Mouse (Mus musculus) neural tube, embryonic 11.5 days (tissue): ENCODE data around the gene Ttll5. TPM values are rescaled to one million over a fixed set of nuclear protein-coding genes. Genes with fewer than 3 reads are reported as not detected.
A peak's percentile ranks its signal among the peaks of the same experiment; 100 is the strongest.

Experiments
- ATAC-seq: fragments of 200-750 bp; cut with Nextera tagmentation; 2 replicates; pipeline ENCODE4 v1.8.0; 2017; ENCODE audit warnings: moderate number of reproducible peaks, mild to moderate bottlenecking, moderate TSS enrichment, moderate library complexity; ENCODE audit not compliant: insufficient read depth, low FRiP score, low TSS enrichment
- DNase-seq: peaks from one replicate; pipeline ENCODE4 v3.0.0-alpha.2; 2015; ENCODE audit warnings: low spot score
- H3K27ac ChIP-seq: fragments of 300-500 bp; sonication (generic); 2 replicates; pipeline ENCODE4 v1.5.1; 2014; ENCODE audit warnings: low read depth, mild to moderate bottlenecking, low read length
- H3K27me3 ChIP-seq: fragments of 300-500 bp; sonication (generic); 2 replicates; pipeline ENCODE4 v1.6.1; 2014; ENCODE audit warnings: mild to moderate bottlenecking, low read length, mixed read lengths; ENCODE audit not compliant: control insufficient read depth, insufficient read depth
- H3K36me3 ChIP-seq: fragments of 300-500 bp; sonication (generic); 2 replicates; pipeline ENCODE4 v1.6.1; 2014; ENCODE audit warnings: mild to moderate bottlenecking, low read length, moderate library complexity, mixed read lengths; ENCODE audit not compliant: control insufficient read depth, insufficient read depth
- H3K4me1 ChIP-seq: fragments of 300-500 bp; sonication (generic); 2 replicates; pipeline ENCODE4 v1.6.1; 2014; ENCODE audit warnings: low read length, mixed read lengths; ENCODE audit not compliant: control insufficient read depth, insufficient read depth
- H3K4me2 ChIP-seq: fragments of 300-500 bp; sonication (generic); 2 replicates; pipeline ENCODE4 v1.6.1; 2014; ENCODE audit warnings: low read depth, mild to moderate bottlenecking, moderate library complexity
- H3K4me3 ChIP-seq: fragments of 300-500 bp; sonication (generic); 2 replicates; pipeline ENCODE4 v1.5.1; 2014; ENCODE audit warnings: low read depth, low read length
- H3K9ac ChIP-seq: fragments of 300-500 bp; sonication (generic); 2 replicates; pipeline ENCODE4 v1.6.1; 2014; ENCODE audit warnings: mild to moderate bottlenecking, low read length
- H3K9me3 ChIP-seq: fragments of 300-500 bp; sonication (generic); 2 replicates; pipeline ENCODE4 v1.6.1; 2016; ENCODE audit warnings: low read length; ENCODE audit not compliant: control insufficient read depth
- WGBS: fragments of 180-500 bp; shearing (Covaris S2); extraction: QIAGEN DNeasy Blood & Tissue Kit; methylation state at CpG from one replicate; pipeline ENCODE4 v1.1.7; 2014; 5-methylcytosine and 5-hydroxymethylcytosine counted together
- polyA plus RNA-seq: library from polyadenylated mRNA; unstranded; fragments of >200 nt; fragmentation: Nextera tagmentation; extraction: Ambion mirVana; gene quantifications from 2 replicates; pipeline ENCODE4 v1.2.1, GENCODE M21; 2014

The Ttll5 gene
- polyA plus RNA-seq, 1 experiment from 2014 or later = 14.2 TPM

GRCm38 (mm10) chr12:86055306-86055705 is 230.8 kb downstream of the Ttll5 start:
- Histone ChIP-seq H3K4me3 (no peak overlapping the region), H3K9ac (no peak overlapping the region), H3K9me3 (no peaks in the 10 kb centered on the region), H3K27ac (no peak overlapping the region), H3K4me1 (no peaks in the 10 kb centered on the region), H3K4me2 (no peak overlapping the region), H3K27me3 (no peaks in the 10 kb centered on the region), H3K36me3 (no peaks in the 10 kb centered on the region)
- ATAC-seq (no peak), DNase-seq (no peak)
- 88% methylated on average over 2 of the region's 2 CpGs for WGBS

- Histone ChIP-seq H3K9ac (no peak overlapping the region), H3K27ac (no peak overlapping the region), H3K4me1 (no peaks in the 10 kb centered on the region), H3K36me3 (0 out of 2 replicates have a peak, but pooled peaks cover 2% of the 10 kb centered on the region), H3K27me3 (no peaks in the 10 kb centered on the region), H3K9me3 (no peaks in the 10 kb centered on the region), H3K4me3 (no peak overlapping the region), H3K4me2 (no peak overlapping the region)
- DNase-seq = no peak
- 88% methylated on average over 8 of the region's 8 CpGs for WGBS
- ATAC-seq = no peak
Observed at GRCm38 (mm10) chr12:86056976-86057375, 232.5 kb downstream of the Ttll5 start.

- no peak overlapping the region for H3K9ac ChIP-seq
- H3K27me3 ChIP-seq = no peaks in the 10 kb centered on the region
- no peaks in the 10 kb centered on the region for H3K9me3 ChIP-seq
- ATAC-seq (no peak), DNase-seq (no peak)
- 0 out of 2 replicates have a peak, but pooled peaks cover 3% of the 10 kb centered on the region for H3K36me3 ChIP-seq
- 85% methylated on average over 8 of the region's 8 CpGs for WGBS
- H3K27ac ChIP-seq = no peak overlapping the region
- H3K4me3 ChIP-seq = no peak overlapping the region
- no peak overlapping the region for H3K4me2 ChIP-seq
- H3K4me1 ChIP-seq = no peaks in the 10 kb centered on the region
Observed at GRCm38 (mm10) chr12:86057516-86057915, 233.1 kb downstream of the Ttll5 start.

GRCm38 (mm10) chr12:86059341-86059740 is 234.9 kb downstream of the Ttll5 start:
- no peaks in the 10 kb centered on the region for H3K27me3 ChIP-seq
- DNase-seq (no peak), ATAC-seq (no peak)
- H3K4me1 ChIP-seq = no peaks in the 10 kb centered on the region
- 0 out of 2 replicates have a peak, but pooled peaks cover 3% of the 10 kb centered on the region for H3K36me3 ChIP-seq
- H3K9me3 ChIP-seq = no peaks in the 10 kb centered on the region
- H3K27ac ChIP-seq = no peak overlapping the region
- H3K4me3 ChIP-seq = no peak overlapping the region
- 86% methylated on average over 6 of the region's 6 CpGs for WGBS
- no peak overlapping the region for H3K4me2 ChIP-seq
- H3K9ac ChIP-seq = no peak overlapping the region

- Histone ChIP-seq H3K9ac (no peak overlapping the region), H3K27me3 (no peaks in the 10 kb centered on the region), H3K4me3 (no peak overlapping the region), H3K9me3 (no peaks in the 10 kb centered on the region), H3K4me2 (no peak overlapping the region), H3K4me1 (no peaks in the 10 kb centered on the region), H3K36me3 (0 out of 2 replicates have a peak, but pooled peaks cover 3% of the 10 kb centered on the region), H3K27ac (no peak overlapping the region)
- DNase-seq (no peak), ATAC-seq (no peak)
Observed at GRCm38 (mm10) chr12:86064796-86065195, 240.3 kb downstream of the Ttll5 start.

GRCm38 (mm10) chr12:86071432-86071831 is 247.0 kb downstream of the Ttll5 start:
- Histone ChIP-seq H3K27ac (no peak overlapping the region), H3K4me3 (no peak overlapping the region)
- 84% methylated on average over 6 of the region's 6 CpGs for WGBS

GRCm38 (mm10) chr12:86074681-86075080 is 250.2 kb downstream of the Ttll5 start:
- Histone ChIP-seq H3K9me3 (no peaks in the 10 kb centered on the region), H3K9ac (no peak overlapping the region), H3K27me3 (no peaks in the 10 kb centered on the region), H3K4me2 (no peak overlapping the region), H3K4me1 (peaks cover 6% of the 10 kb centered on the region; the same call in 1 of the 2 replicates), H3K27ac (no peak overlapping the region), H3K4me3 (no peak overlapping the region), H3K36me3 (no peaks in the 10 kb centered on the region)
- ATAC-seq (no peak), DNase-seq (peak; percentile 5)
- WGBS = 89% methylated on average over 12 of the region's 12 CpGs

More at GRCm38 (mm10) chr12:86071432-86071831, 247.0 kb downstream of the Ttll5 start:
- DNase-seq = no peak
- no peaks in the 10 kb centered on the region for H3K36me3 ChIP-seq
- H3K27me3 ChIP-seq = no peaks in the 10 kb centered on the region
- H3K9ac ChIP-seq = no peak overlapping the region
- no peaks in the 10 kb centered on the region for H3K9me3 ChIP-seq
- no peaks in the 10 kb centered on the region for H3K4me1 ChIP-seq
- H3K4me2 ChIP-seq = no peak overlapping the region
- ATAC-seq = no peak

- Histone ChIP-seq H3K27ac (no peak overlapping the region), H3K4me2 (no peak overlapping the region), H3K9ac (no peak overlapping the region), H3K36me3 (no peaks in the 10 kb centered on the region), H3K4me1 (peaks cover 6% of the 10 kb centered on the region; the same call in 1 of the 2 replicates), H3K4me3 (no peak overlapping the region), H3K9me3 (no peaks in the 10 kb centered on the region), H3K27me3 (no peaks in the 10 kb centered on the region)
- no peak for ATAC-seq
- peak; percentile 6 for DNase-seq
- WGBS = 93% methylated on average over 7 of the region's 7 CpGs
Observed at GRCm38 (mm10) chr12:86075358-86075757, 250.9 kb downstream of the Ttll5 start.

- H3K9me3 ChIP-seq = no peaks in the 10 kb centered on the region
- ATAC-seq (no peak), DNase-seq (peak; percentile 15)
- H3K9ac ChIP-seq = peak overlapping the region; percentile 42; the same call in 1 of the 2 replicates
- peak overlapping the region; percentile 32 for H3K4me3 ChIP-seq
- H3K27me3 ChIP-seq = no peaks in the 10 kb centered on the region
- no peaks in the 10 kb centered on the region for H3K36me3 ChIP-seq
- H3K4me2 ChIP-seq = peak overlapping the region; percentile 46
- 11% methylated on average over 13 of the region's 13 CpGs for WGBS
- H3K4me1 ChIP-seq = peaks cover 6% of the 10 kb centered on the region; the same call in 1 of the 2 replicates
- no peak overlapping the region for H3K27ac ChIP-seq
Observed at GRCm38 (mm10) chr12:86076321-86076901, 252.0 kb downstream of the Ttll5 start.
